Mouse (Mus musculus): ENCODE measurements around the gene Myo18a. TPM values are rescaled to one million over a fixed set of nuclear protein-coding genes. Genes with fewer than 3 reads are reported as not detected.

Gene Myo18a
- polyA plus RNA-seq, 1 experiment from 2014 or later: 45.4 TPM

- no peaks in the 10 kb centered on the region for H3K9me3 ChIP-seq
- H3K9ac ChIP-seq: peak overlapping the region; percentile 64
- peaks cover 18% of the 10 kb centered on the region for H3K27me3 ChIP-seq
- peaks cover 74% of the 10 kb centered on the region for H3K4me1 ChIP-seq (replicated peaks)
- ATAC-seq (ENCODE audit: low FRiP score): no peak
- peak overlapping the region; percentile 75 for H3K27ac ChIP-seq
- H3K4me3 ChIP-seq: no peak overlapping the region
- 20% methylated on average over 5 of the region's 5 CpGs for WGBS
- H3K36me3 ChIP-seq: peaks cover 79% of the 10 kb centered on the region
- no peak overlapping the region for H3K4me2 ChIP-seq
Measured at GRCm38 (mm10) chr11:77848131-77848530, 85.1 kb downstream of the Myo18a start.

DNA sequence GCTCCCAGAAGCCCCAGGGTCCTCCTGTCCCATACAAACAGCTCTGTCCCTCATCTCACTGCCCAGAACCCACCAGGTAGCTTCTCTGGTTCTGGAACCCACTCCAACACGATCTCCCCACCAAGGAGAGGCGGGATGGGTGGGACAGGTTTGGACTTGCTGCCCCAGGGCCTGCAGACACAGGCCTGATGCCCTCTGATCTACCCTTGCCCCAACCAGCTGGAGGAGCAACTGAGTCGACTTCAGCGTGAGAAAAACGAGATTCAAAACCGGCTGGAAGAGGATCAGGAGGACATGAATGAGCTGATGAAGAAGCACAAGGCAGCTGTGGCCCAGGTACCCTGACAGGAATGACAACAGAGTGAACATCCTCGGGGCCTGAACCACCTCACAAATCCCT lies 86.1 kb downstream of the Myo18a start:
- H3K4me1 ChIP-seq (replicated peaks): peaks cover 74% of the 10 kb centered on the region
- no peak overlapping the region for H3K9ac ChIP-seq
- H3K9me3 ChIP-seq: no peaks in the 10 kb centered on the region
- peaks cover 79% of the 10 kb centered on the region for H3K36me3 ChIP-seq
- WGBS: 80% methylated on average over 7 of the region's 7 CpGs
- ATAC-seq (ENCODE audit: low FRiP score): no peak
- H3K27ac ChIP-seq: peak overlapping the region; percentile 94
- H3K27me3 ChIP-seq: peaks cover 27% of the 10 kb centered on the region
- H3K4me2 ChIP-seq: no peak overlapping the region
- H3K4me3 ChIP-seq: no peak overlapping the region

- peaks cover 85% of the 10 kb centered on the region for H3K4me1 ChIP-seq (replicated peaks)
- peak overlapping the region; percentile 14; the same call in 1 of the 2 replicates for H3K4me3 ChIP-seq
- H3K9ac ChIP-seq: peak overlapping the region; percentile 61
- H3K36me3 ChIP-seq: peaks cover 77% of the 10 kb centered on the region
- peak overlapping the region; percentile 94 for H3K27ac ChIP-seq
- H3K27me3 ChIP-seq: peaks cover 26% of the 10 kb centered on the region
- WGBS: 28% methylated on average over 24 of the region's 24 CpGs
- ATAC-seq (ENCODE audit: low FRiP score): peak; percentile 87
- peak overlapping the region; percentile 25 for H3K4me2 ChIP-seq
- no peaks in the 10 kb centered on the region for H3K9me3 ChIP-seq
Measured at GRCm38 (mm10) chr11:77850401-77851244, 87.6 kb downstream of the Myo18a start.

GRCm38 (mm10) chr11:77851483-77852010 lies 88.5 kb downstream of the Myo18a start:
- Histone ChIP-seq H3K4me2 (peak overlapping the region; percentile 29; the same call in 1 of the 2 replicates), H3K27ac (peak overlapping the region; percentile 94), H3K9me3 (no peaks in the 10 kb centered on the region), H3K36me3 (peaks cover 68% of the 10 kb centered on the region), H3K4me3 (no peak overlapping the region), H3K27me3 (peaks cover 19% of the 10 kb centered on the region), H3K9ac (peak overlapping the region; percentile 56), H3K4me1 (replicated peaks) (peaks cover 94% of the 10 kb centered on the region)
- 54% methylated on average over 6 of the region's 6 CpGs for WGBS
- peak; percentile 8 for ATAC-seq (ENCODE audit: low FRiP score)

DNA sequence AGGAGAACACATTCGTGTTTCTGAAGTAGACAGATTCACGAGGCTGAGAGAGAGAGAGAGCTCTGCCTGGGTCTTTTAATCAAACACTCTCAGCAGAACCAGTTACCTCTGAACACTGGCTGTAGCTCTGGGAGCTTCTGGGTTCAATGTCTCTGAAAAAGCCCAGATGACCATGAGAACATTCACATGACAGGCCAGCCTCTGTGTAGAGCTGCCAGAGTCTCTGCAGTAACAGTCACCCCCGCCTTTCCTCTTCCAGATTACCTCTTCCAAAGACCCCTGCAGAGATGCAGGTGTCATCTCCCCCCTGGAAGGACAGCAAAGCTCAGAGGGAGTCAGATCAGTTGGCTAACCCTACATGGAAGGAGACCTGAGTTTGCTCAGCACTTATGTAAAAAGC lies 89.1 kb downstream of the Myo18a start:
- 68% methylated on average over 3 of the region's 3 CpGs for WGBS
- Histone ChIP-seq H3K9ac (peak overlapping the region; percentile 1; the same call in 1 of the 2 replicates), H3K4me1 (replicated peaks) (peaks cover 95% of the 10 kb centered on the region), H3K27me3 (peaks cover 16% of the 10 kb centered on the region), H3K4me2 (no peak overlapping the region), H3K9me3 (no peaks in the 10 kb centered on the region), H3K36me3 (peaks cover 62% of the 10 kb centered on the region), H3K4me3 (no peak overlapping the region), H3K27ac (peak overlapping the region; percentile 94)
- no peak for ATAC-seq (ENCODE audit: low FRiP score)

GRCm38 (mm10) chr11:77852941-77853668 lies 90.1 kb downstream of the Myo18a start:
- peaks cover 60% of the 10 kb centered on the region for H3K36me3 ChIP-seq
- peaks cover 25% of the 10 kb centered on the region for H3K27me3 ChIP-seq
- no peaks in the 10 kb centered on the region for H3K9me3 ChIP-seq
- 96% methylated on average over 17 of the region's 17 CpGs for WGBS
- H3K9ac ChIP-seq: no peak overlapping the region
- H3K27ac ChIP-seq: peak overlapping the region; percentile 92; the same call in 1 of the 2 replicates
- peaks cover 95% of the 10 kb centered on the region for H3K4me1 ChIP-seq (replicated peaks)
- no peak for ATAC-seq (ENCODE audit: low FRiP score)
- no peak overlapping the region for H3K4me3 ChIP-seq
- no peak overlapping the region for H3K4me2 ChIP-seq

DNA sequence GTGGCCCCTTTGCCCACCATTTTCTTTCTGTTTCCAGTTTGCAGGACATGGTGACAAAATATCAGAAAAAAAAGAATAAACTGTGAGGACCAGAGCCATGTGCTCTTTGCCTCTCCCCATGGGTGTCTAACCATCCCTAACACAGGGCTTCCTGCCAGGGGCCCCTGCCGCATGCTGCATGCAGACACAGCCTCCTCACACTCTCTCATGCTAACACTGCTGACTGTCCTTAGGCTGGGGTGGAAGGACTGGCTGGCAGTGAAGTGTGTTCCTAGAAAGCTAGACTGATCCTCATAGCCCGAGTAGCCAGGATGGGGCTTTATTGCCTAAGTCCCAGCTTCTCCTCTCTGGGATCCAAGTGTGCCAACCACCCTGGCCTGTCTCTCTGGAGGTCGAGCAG lies 91.6 kb downstream of the Myo18a start:
- WGBS: 60% methylated on average over 3 of the region's 3 CpGs

GRCm38 (mm10) chr11:77855396-77855795 lies 92.3 kb downstream of the Myo18a start:
- Histone ChIP-seq H3K9me3 (no peaks in the 10 kb centered on the region), H3K9ac (peak overlapping the region; percentile 63), H3K4me1 (replicated peaks) (peaks cover 96% of the 10 kb centered on the region), H3K27me3 (peaks cover 43% of the 10 kb centered on the region), H3K4me2 (no peak overlapping the region), H3K4me3 (no peak overlapping the region), H3K27ac (peak overlapping the region; percentile 92), H3K36me3 (peaks cover 61% of the 10 kb centered on the region)
- ATAC-seq (ENCODE audit: low FRiP score): no peak
- 18% methylated on average over 15 of the region's 15 CpGs for WGBS

More for the DNA sequence above, 91.6 kb downstream of the Myo18a start:
- Histone ChIP-seq H3K4me2 (no peak overlapping the region), H3K4me3 (no peak overlapping the region), H3K9me3 (no peaks in the 10 kb centered on the region), H3K9ac (peak overlapping the region; percentile 63), H3K4me1 (replicated peaks) (peaks cover 96% of the 10 kb centered on the region), H3K27ac (peak overlapping the region; percentile 92), H3K27me3 (peaks cover 35% of the 10 kb centered on the region), H3K36me3 (peaks cover 60% of the 10 kb centered on the region)
- ATAC-seq (ENCODE audit: low FRiP score): no peak

- no peak for ATAC-seq (ENCODE audit: low FRiP score)
- Histone ChIP-seq H3K4me2 (no peak overlapping the region), H3K27me3 (peaks cover 60% of the 10 kb centered on the region), H3K9me3 (no peaks in the 10 kb centered on the region), H3K4me3 (no peak overlapping the region), H3K9ac (peak overlapping the region; percentile 63; the same call in 1 of the 2 replicates), H3K4me1 (replicated peaks) (peaks cover 94% of the 10 kb centered on the region), H3K27ac (peak overlapping the region; percentile 92), H3K36me3 (peaks cover 54% of the 10 kb centered on the region)
- 75% methylated on average over 6 of the region's 6 CpGs for WGBS
Measured at GRCm38 (mm10) chr11:77857089-77857488, 94.0 kb downstream of the Myo18a start.

- peaks cover 43% of the 10 kb centered on the region for H3K36me3 ChIP-seq
- H3K4me1 ChIP-seq (replicated peaks): peaks cover 93% of the 10 kb centered on the region
- H3K27me3 ChIP-seq: peaks cover 57% of the 10 kb centered on the region
- H3K9ac ChIP-seq: peak overlapping the region; percentile 60
- no peak overlapping the region for H3K4me3 ChIP-seq
- WGBS: 27% methylated on average over 9 of the region's 9 CpGs
- H3K4me2 ChIP-seq: no peak overlapping the region
- no peak for ATAC-seq (ENCODE audit: low FRiP score)
- H3K9me3 ChIP-seq: no peaks in the 10 kb centered on the region
- H3K27ac ChIP-seq: peak overlapping the region; percentile 92
Measured at GRCm38 (mm10) chr11:77858589-77858988, 95.5 kb downstream of the Myo18a start.

DNA sequence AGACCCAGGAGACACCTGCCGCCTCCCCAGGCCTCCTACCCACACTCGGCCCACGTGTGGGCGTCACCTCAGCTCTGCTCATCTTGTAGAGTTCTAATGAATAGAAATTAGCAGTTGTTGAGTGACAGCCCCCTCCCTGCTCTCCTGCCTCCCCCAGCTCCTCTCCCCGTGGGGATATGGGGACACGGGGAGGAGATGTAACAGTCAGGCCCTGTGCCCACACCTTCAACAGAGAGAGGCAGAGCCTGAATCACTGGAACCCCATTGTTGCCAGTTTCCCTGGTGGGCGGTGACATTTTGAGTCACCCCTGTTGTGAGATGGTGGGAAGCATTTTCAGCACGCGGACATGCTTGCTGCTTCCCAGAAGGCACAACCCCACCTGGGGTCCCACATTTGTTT lies 97.9 kb downstream of the Myo18a start:
- Histone ChIP-seq H3K4me3 (no peak overlapping the region), H3K27me3 (peaks cover 74% of the 10 kb centered on the region), H3K4me2 (no peak overlapping the region), H3K36me3 (peaks cover 45% of the 10 kb centered on the region), H3K9ac (no peak overlapping the region), H3K27ac (no peak overlapping the region), H3K4me1 (replicated peaks) (peaks cover 90% of the 10 kb centered on the region), H3K9me3 (no peaks in the 10 kb centered on the region)
- 70% methylated on average over 9 of the region's 9 CpGs for WGBS
- no peak for ATAC-seq (ENCODE audit: low FRiP score)

GRCm38 (mm10) chr11:77862887-77863286 lies 99.8 kb downstream of the Myo18a start:
- Histone ChIP-seq H3K9ac (no peak overlapping the region), H3K4me1 (replicated peaks) (peaks cover 90% of the 10 kb centered on the region), H3K4me3 (no peak overlapping the region), H3K36me3 (peaks cover 38% of the 10 kb centered on the region), H3K27ac (no peak overlapping the region), H3K27me3 (peaks cover 73% of the 10 kb centered on the region), H3K4me2 (no peak overlapping the region), H3K9me3 (no peaks in the 10 kb centered on the region)
- ATAC-seq (ENCODE audit: low FRiP score): no peak
- 65% methylated on average over 7 of the region's 7 CpGs for WGBS
